Mouse (Mus musculus) C2C12 (cell line): ENCODE data around the gene Hmgcl. TPM values are rescaled to one million over a fixed set of nuclear protein-coding genes. Genes with fewer than 3 reads are reported as not detected.
A peak's percentile ranks its signal among the peaks of the same experiment; 100 is the strongest.

ENCODE experiments used
- H3K27me3 ChIP-seq: one replicate; pipeline ENCODE4 v1.6.1; 2011; ENCODE audit not compliant: control insufficient read depth, insufficient read depth, insufficient read length
- H3K36me3 ChIP-seq: one replicate; pipeline ENCODE4 v1.6.1; 2011; ENCODE audit not compliant: control insufficient read depth, insufficient read depth
- H3K4me3 ChIP-seq: one replicate; pipeline ENCODE4 v1.5.1; 2011; ENCODE audit warnings: mild to moderate bottlenecking, control low read depth; ENCODE audit not compliant: poor library complexity, insufficient read depth, severe bottlenecking
- H3K79me2 ChIP-seq: one replicate; pipeline ENCODE4 v1.6.1; 2011; ENCODE audit not compliant: control insufficient read depth, insufficient read depth
- H3K79me3 ChIP-seq: one replicate; pipeline ENCODE4 v1.6.1; 2011; ENCODE audit warnings: low read depth, control low read depth
- H3ac ChIP-seq: one replicate; pipeline ENCODE3; 2011; ENCODE audit warnings: low read depth; ENCODE audit not compliant: control insufficient read depth, insufficient read length
- CEBPB ChIP-seq: IDR thresholded peaks from one replicate; pipeline ENCODE4 v1.6.1; 2011; ENCODE audit warnings: low read depth, mild to moderate bottlenecking, control low read depth, moderate library complexity
- CTCF ChIP-seq: IDR thresholded peaks from one replicate; pipeline ENCODE4 v1.5.1; 2011; ENCODE audit not compliant: control insufficient read depth, insufficient read depth, insufficient read length
- FOSL1 ChIP-seq: IDR thresholded peaks from one replicate; pipeline ENCODE4 v1.8.0; 2011; ENCODE audit warnings: mild to moderate bottlenecking, low read length; ENCODE audit not compliant: poor library complexity, insufficient read depth, severe bottlenecking
- MAX ChIP-seq: IDR thresholded peaks from one replicate; pipeline ENCODE4 v1.6.1; 2011; ENCODE audit warnings: mild to moderate bottlenecking, control low read depth
- MYOD1 ChIP-seq: IDR thresholded peaks from one replicate; pipeline ENCODE4 v1.6.1; 2011; ENCODE audit warnings: low read depth; ENCODE audit not compliant: control insufficient read depth, insufficient read length
- MYOG ChIP-seq: IDR thresholded peaks from one replicate; pipeline ENCODE4 v1.6.1; 2011; ENCODE audit not compliant: control insufficient read depth, insufficient read length; ENCODE audit errors: extremely low read depth
- USF1 ChIP-seq: IDR thresholded peaks from one replicate; pipeline ENCODE4 v1.6.1; 2011; ENCODE audit warnings: low read depth, mild to moderate bottlenecking, control low read depth, moderate library complexity
- polyA plus RNA-seq: library from polyadenylated mRNA; unstranded; fragments of >200 nt; fragmentation: generic; extraction: Trizol; gene quantifications from one replicate; pipeline ENCODE4 v1.2.1, GENCODE M21; 2012; ENCODE audit warnings: missing spikeins

Gene Hmgcl
- polyA plus RNA-seq, 1 experiment = 24.3 TPM

GRCm38 (mm10) chr4:135955886-135956285, 9.6 kb downstream of the Hmgcl start:
- Histone ChIP-seq H3K79me3 (no peaks in the 10 kb centered on the region), H3K79me2 (no peaks in the 10 kb centered on the region), H3ac (no peak overlapping the region), H3K27me3 (no peaks in the 10 kb centered on the region), H3K36me3 (peaks cover 4% of the 10 kb centered on the region), H3K4me3 (no peak overlapping the region)
- TF ChIP-seq USF1 (no peak), MYOD1 (no peak)

- H3K79me3 ChIP-seq = no peaks in the 10 kb centered on the region
- H3K4me3 ChIP-seq = no peak overlapping the region
- H3K27me3 ChIP-seq = no peaks in the 10 kb centered on the region
- H3K36me3 ChIP-seq = peaks cover 4% of the 10 kb centered on the region
- TF ChIP-seq FOSL1 = no peak
- TF ChIP-seq CTCF = no peak
- no peak for TF ChIP-seq CEBPB
- no peak for TF ChIP-seq MYOG
- TF ChIP-seq USF1 = no peak
- no peak for TF ChIP-seq MAX
- TF ChIP-seq MYOD1 = no peak
- no peaks in the 10 kb centered on the region for H3K79me2 ChIP-seq
- no peak overlapping the region for H3ac ChIP-seq
Observed at GRCm38 (mm10) chr4:135958354-135958753, 12.1 kb downstream of the Hmgcl start.

DNA sequence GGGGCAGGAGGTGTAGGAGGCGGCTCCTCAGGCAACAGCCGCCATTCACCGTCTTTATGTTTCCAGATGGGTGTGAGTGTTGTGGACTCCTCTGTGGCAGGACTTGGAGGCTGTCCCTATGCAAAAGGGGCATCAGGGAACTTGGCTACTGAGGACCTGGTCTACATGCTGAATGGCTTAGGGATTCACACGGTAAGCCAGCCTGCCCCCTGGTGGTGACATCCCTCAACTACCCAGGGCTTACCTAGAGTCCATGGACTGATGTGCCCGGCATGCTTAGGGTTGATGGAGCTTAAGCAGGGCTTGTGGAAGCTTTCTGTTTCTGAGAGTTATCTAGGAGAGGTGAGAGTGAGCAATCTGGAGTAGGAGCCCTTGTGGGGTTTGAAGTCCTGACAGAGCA, 14.5 kb downstream of the Hmgcl start:
- H3K36me3 ChIP-seq = peaks cover 2% of the 10 kb centered on the region
- TF ChIP-seq MYOG (no peak), CTCF (peak; percentile 82), FOSL1 (no peak)
- no peak overlapping the region for H3K4me3 ChIP-seq

DNA sequence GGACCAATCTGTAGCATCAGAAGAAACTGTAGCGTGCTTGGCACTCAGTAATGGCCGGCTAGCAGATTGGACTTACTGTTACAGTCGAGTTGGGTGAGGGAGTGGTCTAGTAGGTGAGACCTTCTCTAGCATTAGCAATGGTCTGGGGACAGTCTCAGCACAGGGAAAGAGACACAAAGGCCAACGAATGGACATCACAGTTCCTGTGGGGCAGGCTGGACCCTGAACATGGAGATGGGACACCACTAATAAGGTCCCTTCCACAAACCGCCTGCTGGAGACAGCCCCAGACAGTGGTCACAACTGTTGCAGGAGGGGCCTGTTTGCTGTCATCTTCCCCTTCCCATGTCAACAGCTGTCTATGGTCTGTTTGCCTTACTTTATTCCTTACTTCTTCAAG, 15.5 kb downstream of the Hmgcl start:
- H3K4me3 ChIP-seq = no peak overlapping the region

More for the DNA sequence above, 14.5 kb downstream of the Hmgcl start:
- Histone ChIP-seq H3K79me3 (no peaks in the 10 kb centered on the region), H3K27me3 (no peaks in the 10 kb centered on the region), H3ac (no peak overlapping the region), H3K79me2 (no peaks in the 10 kb centered on the region)

GRCm38 (mm10) chr4:135962198-135962597, 15.9 kb downstream of the Hmgcl start:
- Histone ChIP-seq H3K27me3 (no peaks in the 10 kb centered on the region), H3K36me3 (peaks cover 13% of the 10 kb centered on the region), H3K4me3 (no peak overlapping the region), H3K79me2 (no peaks in the 10 kb centered on the region), H3ac (no peak overlapping the region), H3K79me3 (no peaks in the 10 kb centered on the region)
- TF ChIP-seq MAX (no peak), USF1 (no peak), FOSL1 (no peak), MYOG (no peak), CEBPB (no peak), MYOD1 (no peak), CTCF (no peak)

More for the DNA sequence above, 15.5 kb downstream of the Hmgcl start:
- Histone ChIP-seq H3K27me3 (no peaks in the 10 kb centered on the region), H3K79me3 (no peaks in the 10 kb centered on the region), H3K79me2 (no peaks in the 10 kb centered on the region), H3ac (no peak overlapping the region), H3K36me3 (peaks cover 10% of the 10 kb centered on the region)
- TF ChIP-seq USF1 (no peak), MYOG (no peak), FOSL1 (no peak), CEBPB (no peak), CTCF (no peak), MYOD1 (no peak), MAX (no peak)

DNA sequence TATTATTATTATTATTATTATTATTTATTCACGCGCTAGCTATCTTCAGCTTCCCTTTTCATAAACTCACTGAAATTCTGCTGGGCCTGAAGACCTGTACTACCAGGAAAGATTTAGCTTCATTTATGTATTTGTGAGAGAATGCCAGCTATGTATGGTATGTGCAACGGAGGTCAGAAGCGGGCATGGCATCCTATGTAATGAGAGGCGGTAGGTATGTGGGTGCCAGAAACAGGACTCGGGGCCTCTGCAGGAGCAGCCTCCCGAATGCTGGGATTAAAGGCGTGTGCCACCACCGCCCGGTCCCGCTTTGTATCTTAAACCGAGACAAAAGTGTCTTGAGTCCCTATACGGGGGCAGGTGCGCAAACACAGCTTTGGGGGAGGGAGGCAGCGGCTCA, 16.7 kb downstream of the Hmgcl start:
- peak overlapping the region; percentile 86 for H3ac ChIP-seq
- H3K4me3 ChIP-seq = peak overlapping the region; percentile 79
- peaks cover 20% of the 10 kb centered on the region for H3K36me3 ChIP-seq
- no peaks in the 10 kb centered on the region for H3K79me3 ChIP-seq
- no peaks in the 10 kb centered on the region for H3K79me2 ChIP-seq
- TF ChIP-seq CEBPB (no peak), CTCF (no peak), FOSL1 (no peak), MAX (no peak), MYOG (no peak), USF1 (no peak), MYOD1 (no peak)
- no peaks in the 10 kb centered on the region for H3K27me3 ChIP-seq
